Mouse (Mus musculus) heart, postnatal 0 days (tissue): ENCODE data around the gene AI467606.
A peak's percentile ranks its signal among the peaks of the same experiment; 100 is the strongest.

Experiments
- CTCF ChIP-seq: IDR thresholded peaks from 2 replicates; pipeline ENCODE4 v1.5.1; 2016; ENCODE audit warnings: antibody characterized with exemption, control low read depth, low read depth
- EP300 ChIP-seq: IDR thresholded peaks from 2 replicates; pipeline ENCODE4 v1.6.1; 2016; ENCODE audit warnings: antibody characterized with exemption, low read depth

GRCm38 (mm10) chr7:127117948-127118347 is 26.8 kb downstream of the AI467606 start:
- TF ChIP-seq CTCF (peak; percentile 46), EP300 (no peak)
